Mouse (Mus musculus) liver, embryonic 15.5 days (tissue): ENCODE measurements at regions not wholly inside any gene's neighbourhood (a gene's known extent, or its start where the extent isn't known, plus 50 kb on each side); places are given as distances from the start of the nearest gene placed in this dataset.

Experiments used
- ATAC-seq: fragments of 200-750 bp; cut with Nextera tagmentation; 2 replicates; pipeline ENCODE4 v1.8.0; 2017; ENCODE audit warnings: moderate number of reproducible peaks, mild to moderate bottlenecking, moderate library complexity; ENCODE audit not compliant: insufficient read depth
- H3K27ac ChIP-seq: fragments of 300-500 bp; sonication (generic); replicated peaks from 2 replicates; pipeline ENCODE4 v1.5.1; 2015; ENCODE audit warnings: mild to moderate bottlenecking, inconsistent platforms
- H3K27me3 ChIP-seq: fragments of 300-500 bp; sonication (generic); 2 replicates; pipeline ENCODE4 v1.6.1; 2015; ENCODE audit warnings: mild to moderate bottlenecking, inconsistent platforms
- H3K36me3 ChIP-seq: fragments of 300-500 bp; sonication (generic); replicated peaks from 2 replicates; pipeline ENCODE4 v1.6.1; 2015; ENCODE audit warnings: moderate library complexity, mild to moderate bottlenecking, inconsistent platforms
- H3K4me1 ChIP-seq: fragments of 300-500 bp; sonication (generic); replicated peaks from 2 replicates; pipeline ENCODE4 v1.6.1; 2015; ENCODE audit warnings: inconsistent platforms
- H3K4me2 ChIP-seq: fragments of 300-500 bp; sonication (generic); 2 replicates; pipeline ENCODE4 v1.6.1; 2015; ENCODE audit warnings: moderate library complexity, mild to moderate bottlenecking, inconsistent platforms
- H3K4me3 ChIP-seq: fragments of 300-500 bp; sonication (generic); replicated peaks from 2 replicates; pipeline ENCODE4 v1.5.1; 2015; ENCODE audit warnings: mild to moderate bottlenecking, inconsistent platforms
- H3K9ac ChIP-seq: fragments of 300-500 bp; sonication (generic); 2 replicates; pipeline ENCODE4 v1.6.1; 2015; ENCODE audit warnings: moderate library complexity, mild to moderate bottlenecking, inconsistent platforms
- H3K9me3 ChIP-seq: fragments of 300-500 bp; sonication (generic); replicated peaks from 2 replicates; pipeline ENCODE4 v1.6.1; 2016; ENCODE audit warnings: inconsistent platforms
- WGBS: fragments of 180-500 bp; shearing (Covaris S2); methylation state at CpG from one replicate; pipeline ENCODE4 v1.1.7; 2015; ENCODE audit warnings: mixed read lengths; ENCODE audit not compliant: insufficient replicate concordance; 5-methylcytosine and 5-hydroxymethylcytosine counted together

- H3K9ac ChIP-seq: no peak overlapping the region
- no peak for ATAC-seq
- WGBS: 57% methylated on average over 7 of the region's 7 CpGs
These were observed 334.2 kb downstream of the Adgrl2 start for GRCm38 (mm10) chr3:148656187-148656586.

GRCm38 (mm10) chr3:148650241-148650640, 340.1 kb downstream of the Adgrl2 start:
- WGBS: 71% methylated on average over 8 of the region's 8 CpGs
- H3K36me3 ChIP-seq: no peaks in the 10 kb centered on the region
- ATAC-seq: no peak

More at GRCm38 (mm10) chr3:148656187-148656586, 334.2 kb downstream of the Adgrl2 start:
- H3K27me3 ChIP-seq: no peaks in the 10 kb centered on the region
- H3K4me1 ChIP-seq: no peaks in the 10 kb centered on the region
- no peak overlapping the region for H3K4me3 ChIP-seq
- no peaks in the 10 kb centered on the region for H3K9me3 ChIP-seq
- no peaks in the 10 kb centered on the region for H3K36me3 ChIP-seq
- H3K4me2 ChIP-seq: no peak overlapping the region
- no peak overlapping the region for H3K27ac ChIP-seq

GRCm38 (mm10) chr3:148644924-148645323, 345.4 kb downstream of the Adgrl2 start:
- Histone ChIP-seq H3K9me3 (no peaks in the 10 kb centered on the region), H3K4me3 (no peak overlapping the region), H3K9ac (no peak overlapping the region), H3K4me1 (no peaks in the 10 kb centered on the region), H3K4me2 (no peak overlapping the region), H3K27me3 (no peaks in the 10 kb centered on the region), H3K36me3 (no peaks in the 10 kb centered on the region), H3K27ac (no peak overlapping the region)
- WGBS: 56% methylated on average over 5 of the region's 5 CpGs
- no peak for ATAC-seq

More at GRCm38 (mm10) chr3:148650241-148650640, 340.1 kb downstream of the Adgrl2 start:
- no peaks in the 10 kb centered on the region for H3K27me3 ChIP-seq
- H3K9me3 ChIP-seq: no peaks in the 10 kb centered on the region
- no peak overlapping the region for H3K4me3 ChIP-seq
- H3K9ac ChIP-seq: no peak overlapping the region
- no peaks in the 10 kb centered on the region for H3K4me1 ChIP-seq
- no peak overlapping the region for H3K27ac ChIP-seq
- H3K4me2 ChIP-seq: no peak overlapping the region

GRCm38 (mm10) chr3:148641581-148641980, 348.8 kb downstream of the Adgrl2 start:
- H3K9me3 ChIP-seq: no peaks in the 10 kb centered on the region
- H3K9ac ChIP-seq: no peak overlapping the region
- no peak overlapping the region for H3K4me2 ChIP-seq
- no peak overlapping the region for H3K27ac ChIP-seq
- no peak overlapping the region for H3K4me3 ChIP-seq
- no peaks in the 10 kb centered on the region for H3K4me1 ChIP-seq
- no peak for ATAC-seq
- H3K36me3 ChIP-seq: no peaks in the 10 kb centered on the region
- H3K27me3 ChIP-seq: no peaks in the 10 kb centered on the region
- WGBS: 53% methylated on average over 3 of the region's 3 CpGs

GRCm38 (mm10) chr3:148640680-148641101, 349.7 kb downstream of the Adgrl2 start:
- 26% methylated on average over 3 of the region's 3 CpGs for WGBS
- no peak for ATAC-seq

GRCm38 (mm10) chr3:148635101-148635500, 355.3 kb downstream of the Adgrl2 start:
- WGBS: 54% methylated on average over 4 of the region's 4 CpGs
- no peak overlapping the region for H3K4me2 ChIP-seq
- no peaks in the 10 kb centered on the region for H3K36me3 ChIP-seq
- no peak overlapping the region for H3K9ac ChIP-seq
- H3K4me1 ChIP-seq: no peaks in the 10 kb centered on the region
- no peak overlapping the region for H3K4me3 ChIP-seq
- ATAC-seq: no peak
- H3K27ac ChIP-seq: no peak overlapping the region
- no peaks in the 10 kb centered on the region for H3K27me3 ChIP-seq
- no peaks in the 10 kb centered on the region for H3K9me3 ChIP-seq

More at GRCm38 (mm10) chr3:148640680-148641101, 349.7 kb downstream of the Adgrl2 start:
- no peak overlapping the region for H3K4me2 ChIP-seq
- H3K27me3 ChIP-seq: no peaks in the 10 kb centered on the region
- H3K36me3 ChIP-seq: no peaks in the 10 kb centered on the region
- H3K27ac ChIP-seq: no peak overlapping the region
- H3K4me3 ChIP-seq: no peak overlapping the region
- no peaks in the 10 kb centered on the region for H3K4me1 ChIP-seq
- no peaks in the 10 kb centered on the region for H3K9me3 ChIP-seq
- H3K9ac ChIP-seq: no peak overlapping the region

- Histone ChIP-seq H3K27ac (no peak overlapping the region), H3K4me1 (no peaks in the 10 kb centered on the region), H3K4me3 (no peak overlapping the region), H3K36me3 (no peaks in the 10 kb centered on the region), H3K27me3 (no peaks in the 10 kb centered on the region), H3K9me3 (no peaks in the 10 kb centered on the region), H3K9ac (no peak overlapping the region), H3K4me2 (no peak overlapping the region)
- WGBS: 34% methylated on average over 3 of the region's 3 CpGs
- no peak for ATAC-seq
These were observed 356.0 kb downstream of the Adgrl2 start for GRCm38 (mm10) chr3:148634352-148634751.

GRCm38 (mm10) chr3:148633291-148633690, 357.1 kb downstream of the Adgrl2 start:
- Histone ChIP-seq H3K4me2 (no peak overlapping the region), H3K27me3 (no peaks in the 10 kb centered on the region), H3K27ac (no peak overlapping the region), H3K36me3 (no peaks in the 10 kb centered on the region), H3K9ac (no peak overlapping the region), H3K4me3 (no peak overlapping the region), H3K9me3 (no peaks in the 10 kb centered on the region), H3K4me1 (no peaks in the 10 kb centered on the region)
- ATAC-seq: no peak
- WGBS: 78% methylated on average over 6 of the region's 6 CpGs

GRCm38 (mm10) chr3:148632449-148632848, 357.9 kb downstream of the Adgrl2 start:
- no peaks in the 10 kb centered on the region for H3K9me3 ChIP-seq
- H3K9ac ChIP-seq: no peak overlapping the region
- no peak for ATAC-seq
- no peak overlapping the region for H3K4me3 ChIP-seq
- no peak overlapping the region for H3K4me2 ChIP-seq
- no peaks in the 10 kb centered on the region for H3K36me3 ChIP-seq
- H3K27ac ChIP-seq: no peak overlapping the region
- H3K4me1 ChIP-seq: no peaks in the 10 kb centered on the region
- no peaks in the 10 kb centered on the region for H3K27me3 ChIP-seq
- 68% methylated on average over 2 of the region's 2 CpGs for WGBS

GRCm38 (mm10) chr3:148631415-148632192, 358.8 kb downstream of the Adgrl2 start:
- no peak overlapping the region for H3K9ac ChIP-seq
- H3K9me3 ChIP-seq: no peaks in the 10 kb centered on the region
- no peak overlapping the region for H3K27ac ChIP-seq
- H3K36me3 ChIP-seq: no peaks in the 10 kb centered on the region
- no peak for ATAC-seq
- no peaks in the 10 kb centered on the region for H3K27me3 ChIP-seq
- 66% methylated on average over 18 of the region's 18 CpGs for WGBS
- H3K4me2 ChIP-seq: no peak overlapping the region
- H3K4me1 ChIP-seq: no peaks in the 10 kb centered on the region
- H3K4me3 ChIP-seq: no peak overlapping the region

- WGBS: 74% methylated on average over 7 of the region's 7 CpGs
- H3K4me3 ChIP-seq: no peak overlapping the region
- ATAC-seq: no peak
- no peak overlapping the region for H3K9ac ChIP-seq
- no peaks in the 10 kb centered on the region for H3K27me3 ChIP-seq
- H3K9me3 ChIP-seq: no peaks in the 10 kb centered on the region
- H3K4me2 ChIP-seq: no peak overlapping the region
- no peak overlapping the region for H3K27ac ChIP-seq
- no peaks in the 10 kb centered on the region for H3K36me3 ChIP-seq
- no peaks in the 10 kb centered on the region for H3K4me1 ChIP-seq
These were observed 359.5 kb downstream of the Adgrl2 start for GRCm38 (mm10) chr3:148630865-148631264.
